Mouse (Mus musculus) forebrain, embryonic 15.5 days (tissue): ENCODE measurements at regions not wholly inside any gene's neighbourhood (a gene's known extent, or its start where the extent isn't known, plus 50 kb on each side); places are given as distances from the start of the nearest gene placed in this dataset.

Experiments used
- ATAC-seq: fragments of 200-750 bp; cut with Nextera tagmentation; replicated peaks from 2 replicates; pipeline ENCODE4 v1.8.0; 2017; ENCODE audit warnings: mild to moderate bottlenecking, moderate TSS enrichment, moderate library complexity
- H3K27ac ChIP-seq: fragments of 300-500 bp; sonication (generic); replicated peaks from 2 replicates; pipeline ENCODE4 v1.5.1; 2015; ENCODE audit warnings: mild to moderate bottlenecking, inconsistent platforms
- H3K27me3 ChIP-seq: fragments of 300-500 bp; sonication (generic); 2 replicates; pipeline ENCODE4 v1.6.1; 2015; ENCODE audit warnings: inconsistent platforms
- H3K36me3 ChIP-seq: fragments of 300-500 bp; sonication (generic); 2 replicates; pipeline ENCODE4 v1.6.1; 2015; ENCODE audit warnings: mild to moderate bottlenecking, inconsistent platforms
- H3K4me1 ChIP-seq: fragments of 300-500 bp; sonication (generic); 2 replicates; pipeline ENCODE4 v1.6.1; 2015; ENCODE audit warnings: inconsistent platforms
- H3K4me2 ChIP-seq: fragments of 300-500 bp; sonication (generic); replicated peaks from 2 replicates; pipeline ENCODE4 v1.6.1; 2015; ENCODE audit warnings: mild to moderate bottlenecking, inconsistent platforms
- H3K4me3 ChIP-seq: fragments of 300-500 bp; sonication (generic); 2 replicates; pipeline ENCODE4 v1.5.1; 2015; ENCODE audit warnings: mild to moderate bottlenecking, inconsistent platforms
- H3K9ac ChIP-seq: fragments of 300-500 bp; sonication (generic); replicated peaks from 2 replicates; pipeline ENCODE4 v1.6.1; 2015; ENCODE audit warnings: mild to moderate bottlenecking, inconsistent platforms
- H3K9me3 ChIP-seq: fragments of 300-500 bp; sonication (generic); 2 replicates; pipeline ENCODE4 v1.6.1; 2016; ENCODE audit warnings: inconsistent platforms
- WGBS: fragments of 180-500 bp; shearing (Covaris S2); methylation state at CpG from one replicate; pipeline ENCODE4 v1.1.7; 2015; ENCODE audit warnings: mixed read lengths; 5-methylcytosine and 5-hydroxymethylcytosine counted together

DNA sequence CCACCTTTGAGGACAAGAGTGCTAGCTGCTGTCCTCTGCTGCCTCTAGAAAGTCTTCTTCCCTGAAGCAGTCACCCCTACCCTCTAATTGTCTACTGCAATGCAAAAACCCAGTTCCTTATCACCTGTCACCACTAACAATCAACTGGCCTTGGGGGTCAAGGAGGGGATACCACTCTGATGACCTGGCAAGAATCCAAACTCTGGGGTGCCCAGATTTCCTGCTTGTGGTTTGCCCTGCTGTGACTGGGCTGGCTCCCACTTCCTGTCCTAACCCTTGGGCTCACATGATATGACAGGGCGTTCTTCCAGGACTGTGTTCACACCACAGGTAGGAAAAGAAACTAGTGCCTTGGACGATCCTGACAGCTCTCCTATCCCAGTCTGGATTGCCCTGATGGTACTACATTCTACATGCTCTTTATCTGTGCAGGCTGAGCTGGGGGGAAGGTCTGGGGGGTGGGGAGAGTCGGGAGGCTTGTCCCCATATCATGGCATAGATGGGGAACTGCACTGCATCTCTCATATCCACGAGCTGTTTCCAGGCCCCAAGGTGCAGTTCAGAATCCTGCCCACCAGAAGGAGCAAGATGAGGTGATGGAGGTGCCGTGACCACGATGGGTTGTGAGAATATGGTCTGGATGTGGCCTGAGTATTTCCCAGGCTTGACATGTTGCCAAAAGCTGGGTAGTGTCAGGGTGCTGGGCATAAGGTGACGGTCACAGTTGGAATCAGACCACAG, 81.0 kb downstream of the Maf start:
- Histone ChIP-seq H3K27ac (no peak overlapping the region), H3K9me3 (no peaks in the 10 kb centered on the region), H3K4me3 (no peak overlapping the region), H3K36me3 (no peaks in the 10 kb centered on the region), H3K27me3 (no peaks in the 10 kb centered on the region), H3K4me2 (no peak overlapping the region), H3K9ac (no peak overlapping the region), H3K4me1 (no peaks in the 10 kb centered on the region)
- no peak for ATAC-seq
- 94% methylated on average over 7 of the region's 7 CpGs for WGBS

DNA sequence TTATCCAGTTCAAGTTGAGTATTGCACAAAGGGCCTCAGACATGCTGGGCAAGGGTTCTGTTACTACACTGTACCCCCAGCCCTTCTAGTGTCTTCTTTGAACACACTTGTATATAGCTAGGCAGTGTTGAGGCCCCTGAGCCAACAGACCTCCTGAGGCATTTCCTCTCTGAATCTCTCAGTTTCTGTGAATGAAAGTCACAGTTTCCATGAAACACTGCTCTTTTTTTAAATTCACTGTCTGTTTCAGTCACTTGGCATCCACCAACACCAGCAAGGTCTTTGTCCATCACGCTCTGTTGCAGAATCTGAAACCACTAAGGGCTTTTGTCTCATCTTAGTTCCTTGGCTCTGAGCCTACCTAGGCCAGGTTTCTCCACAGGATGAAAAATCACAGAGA, 82.5 kb downstream of the Maf start:
- H3K27me3 ChIP-seq = no peaks in the 10 kb centered on the region
- no peaks in the 10 kb centered on the region for H3K36me3 ChIP-seq
- H3K9ac ChIP-seq = no peak overlapping the region
- WGBS = 82% methylated on average over 1 of the region's 1 CpGs
- no peak overlapping the region for H3K4me2 ChIP-seq
- H3K4me1 ChIP-seq = no peaks in the 10 kb centered on the region
- H3K9me3 ChIP-seq = no peaks in the 10 kb centered on the region
- H3K4me3 ChIP-seq = no peak overlapping the region
- no peak for ATAC-seq
- no peak overlapping the region for H3K27ac ChIP-seq

DNA sequence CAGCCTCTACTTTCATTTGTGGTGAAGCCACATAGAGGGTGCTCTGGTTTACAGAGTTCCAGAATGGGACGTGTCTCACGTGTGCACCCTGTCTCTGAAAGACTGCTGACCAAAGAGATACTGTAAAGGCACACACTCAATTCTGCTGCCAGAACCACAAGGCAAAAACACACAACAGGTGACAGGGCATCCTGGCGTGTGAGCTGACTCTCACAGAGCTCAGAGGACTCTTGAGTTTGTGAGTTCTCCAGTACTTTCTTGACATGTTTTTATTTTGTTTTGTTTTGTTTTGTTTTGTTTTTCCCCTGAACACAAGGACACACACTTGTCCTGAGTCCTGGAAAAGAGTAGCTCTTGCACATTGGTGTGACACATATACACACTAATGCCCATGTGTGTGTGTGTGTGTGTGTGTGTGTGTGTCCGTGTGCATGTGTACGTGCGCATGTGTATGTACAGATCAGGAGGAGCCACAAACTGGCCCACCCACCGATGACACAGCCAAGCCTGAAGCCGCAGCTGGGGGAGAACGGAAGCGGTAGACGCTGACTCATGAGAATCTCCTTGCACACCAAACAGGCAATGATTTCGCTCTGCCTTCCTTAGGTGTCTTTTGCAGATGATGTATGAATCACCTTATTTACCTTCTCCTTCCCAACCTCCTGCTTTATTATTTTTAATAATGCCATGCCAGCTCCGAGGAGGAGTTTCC, 89.4 kb downstream of the Maf start:
- Histone ChIP-seq H3K27me3 (no peaks in the 10 kb centered on the region), H3K9me3 (no peaks in the 10 kb centered on the region), H3K36me3 (no peaks in the 10 kb centered on the region), H3K4me3 (no peak overlapping the region), H3K9ac (no peak overlapping the region), H3K4me2 (no peak overlapping the region), H3K4me1 (no peaks in the 10 kb centered on the region), H3K27ac (no peak overlapping the region)
- WGBS = 84% methylated on average over 13 of the region's 13 CpGs
- no peak for ATAC-seq

DNA sequence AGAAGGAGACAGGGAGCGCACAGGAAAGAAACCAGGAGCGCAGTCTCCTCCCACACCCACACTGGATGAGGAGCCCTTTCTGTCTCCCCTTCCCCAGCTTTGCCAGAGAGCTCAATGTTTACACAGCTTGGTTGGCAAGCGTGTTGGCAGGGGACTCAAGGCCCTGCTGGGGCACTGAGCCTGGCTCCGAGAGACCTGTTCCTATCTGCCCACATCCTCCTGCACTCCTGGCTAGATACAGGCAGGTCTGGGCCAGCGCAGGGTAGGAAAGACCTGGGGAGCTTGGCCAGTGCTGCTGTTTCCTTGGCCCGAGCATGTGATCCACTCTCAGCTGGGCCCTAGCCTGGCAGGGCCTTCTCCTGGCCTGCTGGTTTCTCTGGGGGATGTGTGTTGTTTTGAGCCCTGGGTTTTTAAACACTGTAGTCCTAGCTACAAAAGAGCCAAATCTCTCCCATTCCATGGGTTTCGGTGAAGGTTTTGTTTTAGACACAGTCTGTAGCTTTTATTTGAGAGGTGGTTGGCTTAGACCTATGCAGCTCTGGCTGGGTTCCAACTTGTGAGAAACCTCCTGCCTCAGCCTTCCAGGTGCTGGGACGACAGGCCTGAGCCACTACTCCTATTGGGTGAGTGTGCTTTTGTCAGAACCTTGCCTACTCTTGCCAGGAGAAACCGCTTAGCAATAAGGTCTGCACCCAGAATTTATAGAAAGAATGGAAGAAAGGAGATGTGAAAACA, 90.6 kb downstream of the Maf start:
- no peaks in the 10 kb centered on the region for H3K27me3 ChIP-seq
- H3K9me3 ChIP-seq = no peaks in the 10 kb centered on the region
- no peak overlapping the region for H3K4me2 ChIP-seq
- H3K4me3 ChIP-seq = no peak overlapping the region
- H3K9ac ChIP-seq = no peak overlapping the region
- 80% methylated on average over 9 of the region's 9 CpGs for WGBS
- no peak overlapping the region for H3K27ac ChIP-seq
- no peaks in the 10 kb centered on the region for H3K4me1 ChIP-seq
- no peak for ATAC-seq
- H3K36me3 ChIP-seq = no peaks in the 10 kb centered on the region

DNA sequence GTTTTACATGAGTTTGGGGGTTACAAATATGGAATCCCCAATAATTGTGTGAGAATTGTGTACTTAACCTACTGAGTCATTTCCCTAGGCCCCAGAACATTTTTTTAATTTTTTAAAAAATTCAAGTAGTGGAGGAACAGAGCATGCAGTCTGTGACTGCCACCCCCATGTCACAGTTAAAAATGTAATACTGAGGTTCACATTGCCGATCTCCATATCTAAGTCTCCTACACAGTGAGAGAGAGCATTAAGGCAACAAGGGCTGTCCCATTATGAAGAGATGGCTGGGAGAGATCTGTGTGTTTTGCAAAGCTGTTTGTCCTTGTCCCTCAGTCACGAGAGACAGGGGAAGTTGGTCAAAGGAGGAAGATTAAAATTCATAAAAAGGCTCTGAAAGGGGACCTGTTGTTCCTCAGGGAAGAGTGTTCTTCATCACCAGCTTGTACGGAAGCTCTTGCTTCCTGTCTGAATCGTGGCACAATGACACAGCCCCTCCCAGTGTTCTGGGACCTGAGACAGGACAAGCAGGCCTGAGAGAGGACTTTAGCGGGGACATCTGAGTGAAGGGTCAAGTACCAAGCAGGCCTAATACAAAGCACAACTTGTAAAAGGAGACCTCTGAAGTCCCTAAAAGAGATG, 93.5 kb downstream of the Maf start:
- Histone ChIP-seq H3K27me3 (no peaks in the 10 kb centered on the region), H3K9ac (no peak overlapping the region), H3K4me1 (no peaks in the 10 kb centered on the region), H3K4me2 (no peak overlapping the region), H3K4me3 (no peak overlapping the region), H3K36me3 (no peaks in the 10 kb centered on the region), H3K27ac (no peak overlapping the region), H3K9me3 (no peaks in the 10 kb centered on the region; the same call in 1 of the 2 replicates)
- ATAC-seq = no peak
- WGBS = 77% methylated on average over 5 of the region's 5 CpGs

DNA sequence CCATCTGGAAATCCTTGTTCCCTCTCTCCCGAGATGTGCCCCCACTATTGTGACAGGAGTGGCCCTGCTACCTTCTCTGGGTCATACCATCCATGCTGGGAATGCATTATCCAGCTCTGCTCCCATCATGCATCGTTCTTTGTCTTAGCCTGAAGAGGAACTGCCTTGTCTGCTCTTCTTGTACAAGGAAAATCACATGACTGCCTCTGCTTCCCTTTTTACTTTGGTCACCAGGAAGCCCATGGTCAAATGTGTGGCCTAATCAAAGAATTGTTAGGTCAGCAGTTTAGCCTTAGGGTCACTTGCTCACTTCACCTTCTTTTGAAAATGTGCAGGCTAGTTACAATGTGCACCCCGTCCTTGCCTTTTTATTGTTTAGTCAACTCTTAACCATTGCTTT, 95.5 kb downstream of the Maf start:
- no peaks in the 10 kb centered on the region for H3K27me3 ChIP-seq
- no peak for ATAC-seq
- no peak overlapping the region for H3K4me2 ChIP-seq
- H3K9me3 ChIP-seq = no peaks in the 10 kb centered on the region; the same call in 1 of the 2 replicates
- 85% methylated on average over 3 of the region's 3 CpGs for WGBS
- no peak overlapping the region for H3K27ac ChIP-seq
- H3K4me1 ChIP-seq = no peaks in the 10 kb centered on the region
- no peak overlapping the region for H3K4me3 ChIP-seq
- H3K9ac ChIP-seq = no peak overlapping the region
- no peaks in the 10 kb centered on the region for H3K36me3 ChIP-seq

DNA sequence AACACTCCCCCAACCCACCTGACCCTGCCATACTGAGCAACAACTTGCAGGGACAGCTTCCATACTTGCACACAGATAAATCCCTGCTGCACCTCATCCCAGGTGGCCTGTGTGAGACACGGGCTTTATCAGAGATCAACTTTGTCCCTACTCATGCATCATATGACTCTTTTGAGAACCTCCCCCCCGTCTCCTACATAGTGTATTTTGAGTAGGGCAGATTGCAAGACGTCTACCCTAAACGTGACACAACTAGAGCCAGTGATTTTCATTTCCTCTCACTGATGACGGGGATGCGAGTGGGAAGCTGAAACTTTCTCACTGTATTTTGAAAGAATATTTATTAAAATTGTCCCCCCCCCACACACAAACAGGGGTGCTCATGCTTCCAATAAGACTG, 107.8 kb downstream of the Maf start:
- H3K27me3 ChIP-seq = no peaks in the 10 kb centered on the region
- no peaks in the 10 kb centered on the region for H3K9me3 ChIP-seq
- H3K9ac ChIP-seq = no peak overlapping the region
- ATAC-seq = no peak
- no peak overlapping the region for H3K4me2 ChIP-seq
- H3K4me3 ChIP-seq = no peak overlapping the region
- no peak overlapping the region for H3K27ac ChIP-seq
- H3K4me1 ChIP-seq = 0 out of 2 replicates have a peak, but pooled peaks cover 6% of the 10 kb centered on the region
- 91% methylated on average over 6 of the region's 6 CpGs for WGBS
- no peaks in the 10 kb centered on the region for H3K36me3 ChIP-seq

DNA sequence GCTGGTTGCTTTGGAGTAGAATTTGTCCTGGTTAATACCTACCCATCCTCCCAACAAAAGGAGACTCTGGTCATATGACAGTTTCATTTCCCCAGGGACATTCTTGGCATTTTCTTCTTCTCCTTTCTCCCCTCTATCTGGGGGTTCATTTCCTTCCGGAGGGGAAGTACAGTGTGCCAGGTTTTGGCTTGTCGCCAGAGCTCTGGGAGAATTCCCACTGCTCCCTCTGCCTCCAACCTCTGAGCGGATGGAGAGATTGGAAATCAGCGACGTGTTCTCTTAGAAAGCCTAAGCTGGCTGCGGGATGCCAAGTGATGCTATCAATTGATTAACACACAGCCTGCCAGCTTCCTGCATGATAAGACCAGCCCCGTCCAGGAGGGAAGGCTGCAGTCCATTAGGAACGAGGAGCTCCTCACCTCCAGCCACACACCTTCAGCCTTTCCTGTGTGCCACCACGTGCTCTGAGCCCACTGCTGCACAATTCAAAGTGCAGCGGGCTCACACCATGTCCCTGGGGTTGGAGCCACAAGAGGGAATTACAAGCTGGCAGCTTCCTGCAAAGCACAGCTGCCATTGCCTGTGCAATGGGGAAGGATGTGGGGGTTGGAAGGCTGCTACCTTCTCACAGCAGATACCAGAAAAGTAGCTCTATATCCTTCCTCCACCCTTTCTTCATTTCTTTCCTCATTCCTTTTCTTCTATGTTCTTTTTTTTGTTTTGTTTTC, 110.2 kb downstream of the Maf start:
- Histone ChIP-seq H3K27ac (peak overlapping the region; percentile 22), H3K4me2 (no peak overlapping the region), H3K4me1 (0 out of 2 replicates have a peak, but pooled peaks cover 6% of the 10 kb centered on the region)

DNA sequence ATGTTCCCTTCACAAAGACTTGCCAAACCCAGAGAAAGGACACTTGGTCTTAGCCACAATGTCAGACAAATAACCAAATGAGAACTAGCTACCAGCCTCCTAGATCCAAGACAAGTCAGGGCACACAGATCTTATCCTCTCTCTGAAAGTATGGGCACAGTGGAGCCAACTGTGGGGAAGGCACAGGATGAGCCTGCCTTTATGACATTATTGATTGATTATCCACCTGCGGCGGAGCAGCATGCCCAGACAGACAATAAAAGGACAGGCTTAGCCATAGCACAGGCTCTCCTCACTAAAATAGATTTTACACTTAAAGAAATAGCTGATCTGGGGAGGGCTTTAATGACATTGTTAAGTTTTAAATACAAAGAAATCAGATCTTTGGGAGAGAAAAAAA, 117.9 kb downstream of the Maf start:
- Histone ChIP-seq H3K9me3 (no peaks in the 10 kb centered on the region), H3K4me2 (no peak overlapping the region), H3K4me1 (no peaks in the 10 kb centered on the region), H3K9ac (no peak overlapping the region), H3K27me3 (no peaks in the 10 kb centered on the region), H3K4me3 (no peak overlapping the region), H3K27ac (no peak overlapping the region), H3K36me3 (no peaks in the 10 kb centered on the region)
- no peak for ATAC-seq
- WGBS = 97% methylated on average over 2 of the region's 2 CpGs

More for the DNA sequence above, 110.2 kb downstream of the Maf start:
- no peak for ATAC-seq
- H3K9ac ChIP-seq = no peak overlapping the region
- H3K27me3 ChIP-seq = no peaks in the 10 kb centered on the region
- no peaks in the 10 kb centered on the region for H3K9me3 ChIP-seq
- H3K36me3 ChIP-seq = no peaks in the 10 kb centered on the region
- H3K4me3 ChIP-seq = no peak overlapping the region
- 38% methylated on average over 10 of the region's 10 CpGs for WGBS

DNA sequence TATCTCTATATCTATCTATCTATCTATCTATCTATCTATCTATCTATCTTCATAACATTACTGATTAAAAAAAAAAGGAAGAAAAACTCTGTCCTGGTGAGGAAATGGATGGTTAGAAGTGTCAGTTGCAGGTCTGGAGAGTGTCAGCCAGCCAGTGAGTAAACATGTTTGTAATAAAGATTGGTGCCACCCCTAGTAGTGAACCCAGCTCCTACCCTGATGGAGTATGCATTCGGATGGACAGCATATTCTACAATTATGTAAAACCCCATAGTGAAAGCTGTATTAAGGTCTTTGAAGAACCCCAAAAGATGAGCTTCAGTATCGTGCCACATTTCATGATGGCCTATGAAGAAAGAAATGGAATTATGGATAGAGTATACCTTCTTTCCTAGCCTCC, 118.5 kb downstream of the Maf start:
- Histone ChIP-seq H3K4me2 (no peak overlapping the region), H3K27me3 (no peaks in the 10 kb centered on the region), H3K4me3 (no peak overlapping the region), H3K27ac (no peak overlapping the region), H3K36me3 (no peaks in the 10 kb centered on the region), H3K4me1 (no peaks in the 10 kb centered on the region), H3K9me3 (no peaks in the 10 kb centered on the region), H3K9ac (no peak overlapping the region)
- ATAC-seq = no peak
- WGBS = 94% methylated on average over 2 of the region's 2 CpGs

DNA sequence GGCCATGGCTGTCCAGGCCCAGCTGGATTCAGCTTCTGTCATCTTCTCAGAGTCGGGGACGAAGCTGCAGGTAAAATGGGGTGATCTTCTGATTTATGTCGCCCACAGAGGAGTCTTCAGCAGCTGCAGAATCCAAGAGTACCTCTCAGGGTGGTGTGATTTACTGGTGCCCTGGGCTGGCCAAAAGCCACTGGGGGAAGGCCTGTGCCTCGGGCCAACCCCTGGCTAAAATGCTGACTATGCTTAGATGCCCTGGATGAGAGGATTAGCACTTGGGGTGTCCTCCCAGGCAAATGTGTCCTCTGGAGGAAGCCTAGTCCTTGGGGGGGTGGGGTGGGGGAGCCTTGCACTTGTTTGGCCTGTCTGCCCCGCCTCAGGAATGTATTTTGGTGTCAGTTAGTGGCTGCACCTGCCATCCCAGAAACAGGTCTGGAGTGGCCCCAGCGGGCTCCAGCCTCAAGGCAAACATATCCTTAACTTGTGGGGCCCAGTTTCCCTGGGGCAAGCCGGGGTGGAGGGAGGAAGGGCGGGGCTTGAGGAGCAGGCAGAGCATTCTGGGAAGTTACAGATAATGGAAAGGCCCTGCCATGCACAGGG, 123.2 kb downstream of the Maf start:
- Histone ChIP-seq H3K36me3 (no peaks in the 10 kb centered on the region), H3K4me2 (no peak overlapping the region), H3K4me3 (no peak overlapping the region), H3K27me3 (no peaks in the 10 kb centered on the region), H3K27ac (no peak overlapping the region), H3K9ac (no peak overlapping the region), H3K9me3 (no peaks in the 10 kb centered on the region), H3K4me1 (no peaks in the 10 kb centered on the region)
- ATAC-seq = no peak
- WGBS = 82% methylated on average over 8 of the region's 8 CpGs
